Mouse (Mus musculus) kidney, adult 2 months (tissue): ENCODE data around the gene Ppp1r35. TPM values are rescaled to one million over a fixed set of nuclear protein-coding genes. Genes with fewer than 3 reads are reported as not detected.

ENCODE experiments used
- DNase-seq: peaks from one replicate; pipeline ENCODE4 v3.0.0; 2021
- H3K27ac ChIP-seq: fragments of 200-500 bp; 2 replicates; pipeline ENCODE4 v1.5.1; 2012; ENCODE audit warnings: low read depth, low read length, control low read depth, inconsistent platforms; ENCODE audit not compliant: insufficient read depth
- H3K27me3 ChIP-seq: fragments of 200-500 bp; replicated peaks from 2 replicates; pipeline ENCODE4 v1.6.1; 2012; ENCODE audit warnings: mild to moderate bottlenecking, moderate library complexity, low read length, inconsistent platforms; ENCODE audit not compliant: control insufficient read depth, insufficient read depth
- H3K36me3 ChIP-seq: fragments of 200-500 bp; 2 replicates; pipeline ENCODE4 v1.6.1; 2012; ENCODE audit warnings: mild to moderate bottlenecking, moderate library complexity, low read length, inconsistent platforms; ENCODE audit not compliant: control insufficient read depth, insufficient read depth
- H3K4me1 ChIP-seq: fragments of 200-500 bp; 2 replicates; pipeline ENCODE4 v1.6.1; 2011; ENCODE audit warnings: low read length; ENCODE audit not compliant: control insufficient read depth, insufficient read depth
- H3K4me3 ChIP-seq: fragments of 200-500 bp; 2 replicates; pipeline ENCODE4 v1.5.1; 2011; ENCODE audit warnings: mild to moderate bottlenecking, low read depth, low read length, control low read depth; ENCODE audit not compliant: insufficient read depth
- CTCF ChIP-seq: fragments of 200-500 bp; conservative IDR thresholded peaks from 2 replicates; pipeline ENCODE4 v1.5.1; 2011; ENCODE audit warnings: low read depth, mild to moderate bottlenecking, control low read depth, low read length, moderate library complexity, mixed read lengths; ENCODE audit not compliant: insufficient read depth, insufficient read length
- POLR2A ChIP-seq: fragments of 200-500 bp; IDR thresholded peaks from one replicate; pipeline ENCODE4 v1.6.1; 2011; ENCODE audit warnings: low read depth, low read length, control low read depth
- WGBS: fragments of 180-500 bp; shearing (Covaris S2); methylation state at CpG from one replicate; pipeline ENCODE4 v1.1.7; 2018; 5-methylcytosine and 5-hydroxymethylcytosine counted together
- polyA plus RNA-seq: library from polyadenylated mRNA; depleted of rRNA; stranded (reverse); fragments of >200 nt; gene quantifications from 2 replicates; pipeline ENCODE4 v1.2.3, GENCODE M21; 2012

Gene Ppp1r35
- polyA plus RNA-seq, 1 experiment = 30.6 TPM

- Histone ChIP-seq H3K27me3 (no peaks in the 10 kb centered on the region), H3K27ac (no peak overlapping the region), H3K4me1 (no peaks in the 10 kb centered on the region), H3K36me3 (no peaks in the 10 kb centered on the region), H3K4me3 (no peak overlapping the region)
- 74% methylated on average over 3 of the region's 3 CpGs for WGBS
- DNase-seq = no peak
- TF ChIP-seq POLR2A (no peak), CTCF (no peak)
These were observed 18.0 kb downstream of the Ppp1r35 start for GRCm38 (mm10) chr5:137796606-137797005.

- 86% methylated on average over 3 of the region's 3 CpGs for WGBS
- Histone ChIP-seq H3K4me3 (no peak overlapping the region), H3K27ac (no peak overlapping the region), H3K36me3 (no peaks in the 10 kb centered on the region), H3K4me1 (no peaks in the 10 kb centered on the region), H3K27me3 (no peaks in the 10 kb centered on the region; the same call in 1 of the 2 replicates)
- TF ChIP-seq CTCF = no peak
- no peak for TF ChIP-seq POLR2A
- no peak for DNase-seq
These were observed 22.3 kb downstream of the Ppp1r35 start for GRCm38 (mm10) chr5:137800917-137801316.

- Histone ChIP-seq H3K4me1 (no peaks in the 10 kb centered on the region), H3K27me3 (no peaks in the 10 kb centered on the region; the same call in 1 of the 2 replicates), H3K4me3 (no peak overlapping the region), H3K27ac (no peak overlapping the region), H3K36me3 (no peaks in the 10 kb centered on the region)
- 92% methylated on average over 1 of the region's 1 CpGs for WGBS
- DNase-seq = no peak
- TF ChIP-seq CTCF = no peak
- TF ChIP-seq POLR2A = no peak
These were observed 27.5 kb downstream of the Ppp1r35 start for GRCm38 (mm10) chr5:137806158-137806557.

- WGBS = 90% methylated on average over 5 of the region's 5 CpGs
- H3K4me1 ChIP-seq = no peaks in the 10 kb centered on the region
- TF ChIP-seq CTCF = no peak
- TF ChIP-seq POLR2A = no peak
- H3K4me3 ChIP-seq = no peak overlapping the region
- no peaks in the 10 kb centered on the region for H3K36me3 ChIP-seq
- no peak for DNase-seq
- no peak overlapping the region for H3K27ac ChIP-seq
- no peaks in the 10 kb centered on the region; the same call in 1 of the 2 replicates for H3K27me3 ChIP-seq
These were observed 29.7 kb downstream of the Ppp1r35 start for GRCm38 (mm10) chr5:137808316-137808715.

GRCm38 (mm10) chr5:137817466-137818222 is 39.0 kb downstream of the Ppp1r35 start:
- H3K4me1 ChIP-seq = no peaks in the 10 kb centered on the region
- WGBS = 60% methylated on average over 4 of the region's 4 CpGs
- no peak overlapping the region for H3K27ac ChIP-seq
- TF ChIP-seq POLR2A (no peak), CTCF (no peak)
- DNase-seq = no peak
- no peaks in the 10 kb centered on the region for H3K27me3 ChIP-seq
- H3K36me3 ChIP-seq = no peaks in the 10 kb centered on the region
- H3K4me3 ChIP-seq = no peak overlapping the region

- TF ChIP-seq CTCF = no peak
- TF ChIP-seq POLR2A = no peak
- no peaks in the 10 kb centered on the region for H3K36me3 ChIP-seq
- no peaks in the 10 kb centered on the region for H3K4me1 ChIP-seq
- no peak for DNase-seq
- no peak overlapping the region for H3K4me3 ChIP-seq
- H3K27me3 ChIP-seq = no peaks in the 10 kb centered on the region
- H3K27ac ChIP-seq = no peak overlapping the region
- WGBS = 84% methylated on average over 4 of the region's 4 CpGs
These were observed 43.5 kb downstream of the Ppp1r35 start for GRCm38 (mm10) chr5:137822126-137822525.

DNA sequence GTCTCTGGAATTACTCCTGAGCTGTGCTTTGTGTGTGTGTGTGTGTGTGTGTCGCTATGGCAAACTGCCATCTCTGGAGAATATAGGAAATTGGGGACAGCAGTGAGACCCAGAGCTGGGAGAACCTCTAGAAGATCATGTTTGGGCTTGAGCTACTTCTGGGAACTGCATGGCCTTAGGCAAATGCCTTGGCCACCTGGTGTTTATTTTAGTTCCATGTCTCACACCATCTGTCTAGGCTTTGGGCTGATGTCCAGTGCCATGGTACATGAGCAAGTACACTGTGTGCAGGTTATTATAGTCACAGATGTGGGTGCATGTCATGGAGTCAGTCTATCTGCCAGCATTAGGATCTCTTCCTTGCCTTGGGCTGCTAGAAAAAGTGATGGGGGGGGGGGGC is 44.0 kb downstream of the Ppp1r35 start:
- Histone ChIP-seq H3K36me3 (no peaks in the 10 kb centered on the region), H3K4me1 (no peaks in the 10 kb centered on the region), H3K27ac (no peak overlapping the region), H3K4me3 (no peak overlapping the region), H3K27me3 (no peaks in the 10 kb centered on the region)
- TF ChIP-seq CTCF = no peak
- no peak for TF ChIP-seq POLR2A
- no peak for DNase-seq
- 94% methylated on average over 1 of the region's 1 CpGs for WGBS
